Mouse (Mus musculus): ENCODE measurements around the gene Sertm1.

Sertm1 gene

DNA sequence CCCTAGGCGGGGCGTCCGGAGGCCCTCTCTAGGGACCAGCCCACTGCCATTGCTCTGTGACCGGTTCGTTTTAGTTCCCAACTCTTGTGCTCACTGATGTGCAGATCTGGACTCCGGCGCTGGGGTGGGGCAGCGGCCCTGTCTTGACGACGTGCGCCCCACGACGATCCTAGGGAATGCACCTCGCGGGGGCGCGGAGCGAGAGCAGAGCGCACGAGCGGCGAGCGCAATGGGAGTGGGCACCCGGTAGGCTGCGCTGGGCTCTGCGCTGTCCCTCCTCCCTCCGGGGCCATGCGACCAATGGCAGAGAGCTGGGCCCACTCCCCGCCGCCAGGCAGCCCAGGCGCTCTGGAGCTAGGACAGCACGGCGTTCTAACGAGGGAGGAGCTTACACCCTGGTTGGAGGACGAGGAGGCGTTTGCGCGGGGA, at the start of gene Sertm1:
TSS of gene Sertm1 (minus strand) at position 245 of the 429 bp plus-strand sequence.
- DNase-seq (ENCODE audit: low read depth) = no peak

- DNase-seq (ENCODE audit: low read depth) = no peak
Observed at GRCm38 (mm10) chr3:54964948-54965506, 49.3 kb upstream of the Sertm1 start.

DNA sequence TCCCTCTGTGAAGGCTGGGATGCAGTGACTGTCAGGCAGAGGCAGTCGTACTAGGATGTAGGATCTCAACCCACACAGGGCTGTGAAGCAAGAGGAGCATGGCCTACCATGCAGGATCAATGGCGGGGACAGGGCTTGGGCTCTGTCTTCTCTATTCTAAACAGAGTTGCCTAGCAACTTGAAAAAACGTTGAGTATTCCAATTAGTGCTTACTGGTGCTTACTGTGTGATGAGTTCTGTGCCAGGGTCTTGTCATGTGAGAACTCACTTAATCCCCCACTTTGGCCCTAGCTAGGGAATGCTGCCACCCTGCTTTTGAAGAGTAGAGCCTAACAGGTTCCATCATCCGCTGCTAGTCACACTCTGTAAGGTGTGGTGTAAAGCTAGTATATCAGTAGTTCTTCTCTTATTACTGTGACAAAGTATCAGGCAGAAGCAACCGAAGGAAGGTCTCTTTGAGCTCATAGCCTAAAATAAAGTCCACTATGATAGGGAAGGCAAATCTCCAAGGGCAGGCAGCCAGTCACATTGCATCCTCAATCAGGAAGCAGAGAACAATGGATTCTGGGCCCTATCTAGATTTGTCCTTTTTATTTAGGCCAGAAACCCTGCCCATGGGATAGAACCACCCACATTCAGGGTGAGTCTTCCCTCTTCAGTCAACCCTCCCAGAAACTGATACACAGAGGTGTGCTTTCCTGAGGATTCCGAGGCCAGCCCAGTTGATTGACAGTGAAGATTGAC, 27.6 kb upstream of the Sertm1 start:
- DNase-seq (ENCODE audit: low read depth) = no peak

- no peak for DNase-seq (ENCODE audit: low read depth)
Observed at GRCm38 (mm10) chr3:54934535-54934934, 18.8 kb upstream of the Sertm1 start.

DNA sequence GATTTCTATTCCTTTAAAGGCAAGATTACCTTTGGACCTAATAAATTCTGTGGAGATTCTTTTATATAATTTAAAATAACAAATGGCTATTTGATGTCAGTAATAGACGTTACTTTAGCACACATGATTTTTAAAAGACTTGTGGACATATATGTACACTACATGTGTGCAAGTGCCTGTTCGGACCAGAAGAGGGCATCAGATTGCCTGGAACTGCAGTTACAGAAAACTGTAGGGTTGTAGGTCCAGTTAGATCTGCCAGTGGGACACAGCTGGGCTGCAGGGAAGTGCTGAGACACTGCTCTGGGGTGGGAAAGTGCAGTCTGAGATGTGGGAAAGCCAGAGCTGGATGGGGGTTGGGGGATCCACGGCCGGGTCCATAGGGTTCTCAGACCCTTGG, 16.9 kb upstream of the Sertm1 start:
- no peak for DNase-seq (ENCODE audit: low read depth)

DNA sequence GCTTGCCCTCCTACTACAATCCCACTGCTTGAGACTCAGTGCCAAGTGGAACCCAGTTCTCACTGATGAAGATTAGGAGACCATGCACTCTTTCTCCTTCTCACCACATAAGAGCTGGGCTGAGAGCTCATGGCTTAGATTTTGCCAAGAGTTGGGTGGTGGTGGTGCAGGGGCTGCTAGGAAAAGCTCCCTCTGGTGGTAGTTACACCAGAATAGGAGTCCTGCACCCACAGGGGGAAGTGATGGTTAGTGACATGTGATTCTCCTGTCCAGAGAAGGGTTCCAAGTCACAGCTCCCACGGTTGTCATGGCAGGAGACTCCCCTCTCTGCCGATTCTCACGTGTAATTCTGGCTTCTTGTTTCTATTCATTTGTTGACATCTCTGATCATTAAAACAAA, 4.7 kb upstream of the Sertm1 start:
- no peak for DNase-seq (ENCODE audit: low read depth)

- no peak for DNase-seq (ENCODE audit: low read depth)
Observed at GRCm38 (mm10) chr3:54914845-54915642, 643 bp downstream of the Sertm1 start.

DNA sequence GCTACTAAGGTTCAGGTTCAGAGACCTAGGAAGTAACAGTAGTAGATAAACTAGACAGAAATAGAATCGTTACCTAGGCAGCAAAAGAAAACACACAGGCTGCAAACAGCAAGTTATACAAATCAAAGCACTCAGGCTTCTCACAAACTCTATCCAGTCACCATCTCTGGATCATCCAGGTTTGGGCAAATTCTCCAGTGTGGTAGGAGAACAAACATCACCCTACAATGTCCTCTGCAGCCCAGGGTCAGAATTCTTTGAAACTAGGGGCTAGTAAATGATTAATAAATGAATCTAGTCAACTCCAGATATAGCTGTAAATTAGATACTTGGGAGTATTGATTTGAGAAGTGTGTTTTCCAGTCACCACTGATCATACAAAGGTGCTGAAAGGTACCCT, 6.8 kb downstream of the Sertm1 start:
- no peak for DNase-seq (ENCODE audit: low read depth)

GRCm38 (mm10) chr3:54897974-54898373, 17.7 kb downstream of the Sertm1 start:
- DNase-seq (ENCODE audit: low read depth) = no peak

DNA sequence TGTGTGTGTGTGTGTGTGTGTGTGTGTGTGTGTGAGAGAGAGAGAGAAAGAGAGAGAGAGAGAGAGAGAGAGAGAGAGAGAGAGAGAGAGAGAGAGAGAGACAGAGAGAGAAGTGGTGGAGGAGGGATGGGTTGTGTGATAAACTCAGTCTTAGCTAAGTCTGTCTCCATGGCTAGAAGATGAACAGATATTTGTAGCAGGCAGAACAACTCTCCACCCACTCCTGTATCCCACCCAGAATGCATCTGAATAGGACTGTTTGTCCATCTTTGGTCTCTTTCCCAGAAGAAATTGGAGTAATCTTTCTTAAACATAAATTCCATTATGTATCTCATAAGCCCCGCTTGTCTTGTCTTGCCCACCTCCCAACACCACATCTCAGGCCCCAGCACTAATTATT, 20.8 kb downstream of the Sertm1 start:
- DNase-seq (ENCODE audit: low read depth) = no peak

DNA sequence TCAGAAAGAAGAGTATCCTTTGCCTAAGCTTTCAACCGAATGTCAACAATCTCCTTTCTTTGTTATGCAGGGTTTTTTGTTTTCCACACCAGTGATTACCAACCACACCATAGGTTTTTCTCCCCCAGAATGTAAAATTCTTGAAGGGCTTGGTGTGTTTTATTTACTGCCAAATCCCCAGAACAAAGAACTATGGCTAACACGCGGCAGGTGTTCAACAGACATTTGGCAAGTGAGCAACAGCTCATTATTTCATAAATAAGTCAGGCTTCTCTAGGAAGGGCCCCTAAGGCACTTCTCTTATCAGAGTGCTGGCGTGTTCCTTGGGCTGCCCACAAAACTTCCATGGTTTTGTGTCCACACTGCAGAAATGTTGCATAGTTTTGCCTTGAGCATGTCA, 23.5 kb downstream of the Sertm1 start:
- no peak for DNase-seq (ENCODE audit: low read depth)

DNA sequence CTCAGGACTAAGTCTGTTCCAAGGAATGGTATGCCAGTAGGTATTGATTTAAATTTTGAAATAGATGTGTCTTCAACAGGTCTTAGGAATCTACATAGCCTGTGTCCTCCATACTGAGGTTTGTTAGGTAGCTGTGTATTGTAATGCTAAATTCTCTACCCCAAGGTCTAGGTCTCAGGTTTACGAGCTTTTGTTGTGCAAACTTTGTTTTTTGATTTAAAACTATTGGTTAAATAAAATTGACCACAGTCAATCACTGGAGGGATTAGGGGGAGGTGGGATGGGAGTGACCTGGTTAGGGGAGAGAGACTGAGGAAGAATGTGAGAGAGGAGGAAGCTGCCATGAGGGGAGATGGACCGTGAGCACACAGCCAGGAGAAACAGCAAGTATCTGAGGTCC, 29.2 kb downstream of the Sertm1 start:
- DNase-seq (ENCODE audit: low read depth) = no peak
